Mouse (Mus musculus) megakaryocyte, embryonic 14.5 days (primary cell): ENCODE data around the gene Prune1.

Source experiments
- FLI1 ChIP-seq: IDR thresholded peaks from 2 replicates; pipeline ENCODE4 v1.6.1; 2012; ENCODE audit warnings: low read length, inconsistent platforms, mixed read lengths
- GATA1 ChIP-seq: IDR thresholded peaks from 3 replicates; pipeline ENCODE4 v1.6.1; 2012; ENCODE audit warnings: mixed read lengths, low read length, inconsistent platforms, borderline replicate concordance

DNA sequence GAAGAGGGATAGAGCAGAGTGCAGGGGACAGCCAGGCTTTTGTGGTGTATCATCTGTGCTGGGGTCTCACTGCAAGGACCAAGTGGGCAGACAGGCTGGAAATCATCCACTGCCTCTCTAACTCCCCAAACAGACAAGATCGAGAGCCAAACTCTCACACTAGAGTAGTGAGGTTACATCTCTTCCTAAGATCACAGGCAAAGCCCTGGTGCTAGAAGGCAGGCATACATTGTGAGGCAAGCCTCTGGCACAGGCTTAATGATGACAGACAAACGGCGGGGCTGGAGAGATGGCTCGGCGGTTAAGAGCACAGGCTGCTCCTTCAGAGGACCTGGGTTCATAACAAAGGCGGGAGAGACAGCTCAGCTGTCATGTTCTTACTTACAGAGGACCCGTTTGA lies 31.6 kb upstream of the Prune1 start:
- TF ChIP-seq GATA1, result no peak
- TF ChIP-seq FLI1, result no peak
